Mouse (Mus musculus) retina, postnatal 7 days (tissue): ENCODE data around the gene Paox.

Source experiments
- DNase-seq: peaks from one replicate; pipeline ENCODE4 v3.0.0-alpha.2; 2012; ENCODE audit warnings: low read depth, low spot score

The Paox gene

DNA sequence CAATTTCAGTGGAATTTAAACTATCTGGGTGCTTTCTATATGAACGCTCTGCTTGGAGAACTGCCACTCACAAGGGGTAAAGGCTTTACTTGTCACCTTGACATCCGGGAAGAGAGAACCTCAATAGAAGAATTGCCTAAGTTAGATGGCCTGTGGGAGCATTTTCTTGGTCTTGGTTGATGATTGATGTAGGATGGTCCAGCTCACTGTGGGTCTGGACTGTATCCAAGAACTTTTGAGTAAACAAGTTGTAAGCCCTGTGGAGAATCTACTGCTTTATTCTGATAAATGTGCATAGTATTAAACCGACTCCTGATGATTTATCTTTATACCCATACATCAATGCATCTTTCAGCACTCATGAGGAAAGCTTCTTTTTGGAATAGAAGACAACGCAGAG lies 53.8 kb downstream of the Paox start:
- DNase-seq, result no peak

DNA sequence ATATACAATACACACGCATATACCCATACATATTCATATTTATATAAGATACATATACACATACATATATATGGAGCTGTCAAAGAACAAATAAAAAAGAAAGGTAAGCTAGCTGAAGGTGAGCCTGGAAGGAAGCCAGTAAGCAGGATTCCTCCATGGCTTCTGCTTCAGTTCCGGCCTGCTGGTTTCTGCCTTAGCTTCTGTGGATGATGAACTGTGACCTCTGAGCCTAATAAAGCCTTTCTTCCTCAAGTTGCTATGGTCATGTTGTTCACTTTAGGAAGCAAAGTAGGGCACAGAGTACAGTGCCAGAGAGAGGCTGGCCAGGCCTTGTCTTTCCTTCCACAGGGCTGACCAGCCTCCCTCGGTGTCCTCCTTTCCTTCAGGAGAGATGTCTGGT lies 55.3 kb downstream of the Paox start:
- DNase-seq, result no peak

DNA sequence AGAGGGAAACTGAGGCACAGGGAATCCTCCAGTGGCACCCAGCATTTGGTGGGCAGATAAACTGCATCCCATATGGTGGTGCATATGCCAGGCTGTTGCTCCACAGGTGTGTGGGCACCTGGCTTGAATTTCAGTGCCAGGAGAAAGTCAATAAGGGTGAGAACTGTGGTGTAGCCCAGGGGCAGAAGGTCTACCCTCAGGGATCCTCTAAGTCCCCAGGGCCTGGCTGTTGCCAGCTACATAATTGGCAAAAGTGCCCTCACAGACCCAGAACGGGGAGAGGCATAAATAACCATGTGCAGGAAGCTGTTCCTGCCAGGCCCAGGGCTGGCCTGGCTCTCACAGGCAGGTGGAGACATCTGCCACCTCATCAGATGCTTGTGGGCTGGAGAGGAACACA lies 57.3 kb downstream of the Paox start, which contains the start of gene Olfr523:
Olfr523 (plus strand) TSS at position 282 of the 400 bp plus-strand sequence.
- no peak for DNase-seq

DNA sequence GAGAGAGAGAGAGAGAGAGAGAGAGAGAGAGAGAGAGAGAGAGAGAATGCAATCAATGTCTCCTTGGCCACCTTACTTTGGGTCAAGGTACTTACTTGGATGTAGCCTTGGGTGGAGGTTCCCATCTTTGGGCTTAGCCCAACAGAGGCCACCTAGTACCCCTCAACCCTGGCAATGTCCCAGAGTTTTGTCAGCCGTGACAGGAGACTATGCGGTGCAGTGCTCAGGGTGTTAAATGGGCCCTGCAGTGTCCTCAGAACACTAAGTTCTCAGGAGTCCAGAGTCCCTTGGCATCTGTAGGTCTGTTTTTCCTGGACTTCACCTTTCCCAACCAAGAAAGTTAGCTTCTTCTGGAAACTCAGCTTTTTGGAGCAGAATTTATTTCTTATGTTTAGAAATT lies 63.6 kb downstream of the Paox start:
- no peak for DNase-seq

DNA sequence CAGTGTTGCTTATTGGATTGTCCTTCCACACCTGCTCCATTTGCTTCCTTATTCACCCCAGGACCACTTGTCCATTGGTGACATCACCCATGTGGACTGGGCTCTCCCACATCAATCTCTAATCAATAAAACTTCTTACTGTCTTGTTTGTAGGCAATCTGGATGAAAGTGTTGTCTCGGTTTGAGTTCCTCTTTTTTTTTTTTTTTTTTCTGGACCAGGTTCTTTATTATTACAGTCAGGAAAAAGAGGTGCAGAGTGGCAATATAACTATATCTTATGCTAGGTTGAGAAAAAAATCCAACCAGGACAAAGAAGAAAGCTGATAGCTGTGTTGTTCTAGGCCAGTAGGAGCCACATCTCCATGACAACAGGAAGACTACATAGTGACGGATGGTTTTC lies 65.1 kb downstream of the Paox start:
- DNase-seq, result no peak

DNA sequence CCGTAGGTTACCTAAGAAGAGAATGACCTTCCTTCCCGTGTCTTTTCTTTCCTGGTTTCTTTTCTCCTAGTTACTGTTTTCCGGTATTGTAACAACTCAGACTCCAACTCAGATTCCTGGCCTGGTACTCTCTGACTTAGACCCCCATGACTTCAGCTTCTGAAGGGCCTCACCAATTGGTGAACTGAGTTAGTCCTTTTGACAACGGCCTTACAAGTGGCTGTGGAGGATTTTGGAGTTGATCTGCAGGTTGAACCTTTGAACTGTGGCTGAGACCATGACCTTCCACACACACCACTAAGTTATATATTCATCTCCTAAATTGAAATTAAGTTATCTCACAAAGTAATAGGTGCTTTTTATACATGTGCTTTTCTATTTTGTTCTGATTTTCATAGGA lies 68.6 kb downstream of the Paox start:
- no peak for DNase-seq
